Mouse (Mus musculus) brain, adult 2 months (tissue): ENCODE results near the gene Cyp4f37.
"Not testable (repeated sequence)": the region's sequence is repeated elsewhere in the genome, so short reads cannot be mapped to it uniquely, and the experiment has no call there.

ENCODE experiments used
- DNase-seq: peaks from one replicate; pipeline ENCODE4 v3.0.0; 2011; ENCODE audit warnings: low read depth, low spot score

Gene Cyp4f37

GRCm38 (mm10) chr17:32621018-32621417 lies at the start of gene Cyp4f37:
Gene Cyp4f37 (plus strand): TSS chr17:32621309.
- DNase-seq = not testable (repeated sequence)

GRCm38 (mm10) chr17:32573286-32573685 lies 47.8 kb upstream of the Cyp4f37 start:
- not testable (repeated sequence) for DNase-seq

GRCm38 (mm10) chr17:32577496-32578186 lies 43.5 kb upstream of the Cyp4f37 start:
- no peak for DNase-seq

GRCm38 (mm10) chr17:32596494-32596893 lies 24.6 kb upstream of the Cyp4f37 start:
- no peak for DNase-seq

- DNase-seq = peak; percentile 23
Measured at GRCm38 (mm10) chr17:32608055-32608454, 13.1 kb upstream of the Cyp4f37 start.

GRCm38 (mm10) chr17:32610231-32610630 lies 10.9 kb upstream of the Cyp4f37 start:
- DNase-seq = not testable (repeated sequence)

GRCm38 (mm10) chr17:32610896-32611295 lies 10.2 kb upstream of the Cyp4f37 start:
- DNase-seq = no peak

GRCm38 (mm10) chr17:32612417-32612816 lies 8.7 kb upstream of the Cyp4f37 start:
- no peak for DNase-seq

- DNase-seq = no peak
Measured at GRCm38 (mm10) chr17:32617252-32617651, 3.9 kb upstream of the Cyp4f37 start.

GRCm38 (mm10) chr17:32629726-32630125 lies 8.6 kb downstream of the Cyp4f37 start:
- DNase-seq = not testable (repeated sequence)

GRCm38 (mm10) chr17:32631936-32632335 lies 10.8 kb downstream of the Cyp4f37 start:
- DNase-seq = peak; percentile 1

- DNase-seq = not testable (repeated sequence)
Measured at GRCm38 (mm10) chr17:32634242-32634971, 13.3 kb downstream of the Cyp4f37 start.

- DNase-seq = peak; percentile 87
Measured at GRCm38 (mm10) chr17:32634972-32635314, 13.8 kb downstream of the Cyp4f37 start.

- no peak for DNase-seq
Measured at GRCm38 (mm10) chr17:32636341-32636740, 15.2 kb downstream of the Cyp4f37 start.

GRCm38 (mm10) chr17:32637151-32637550 lies 16.0 kb downstream of the Cyp4f37 start:
- DNase-seq = no peak

GRCm38 (mm10) chr17:32646631-32647030 lies 25.5 kb downstream of the Cyp4f37 start:
- DNase-seq = no peak

GRCm38 (mm10) chr17:32653860-32654259 lies 32.8 kb downstream of the Cyp4f37 start:
- no peak for DNase-seq

- DNase-seq = no peak
Measured at GRCm38 (mm10) chr17:32657041-32657440, 35.9 kb downstream of the Cyp4f37 start.

GRCm38 (mm10) chr17:32658246-32658645 lies 37.1 kb downstream of the Cyp4f37 start:
- DNase-seq = no peak

- DNase-seq = peak; percentile 20
Measured at GRCm38 (mm10) chr17:32658712-32659111, 37.6 kb downstream of the Cyp4f37 start, which contains the start of gene Cyp4f40. Gene Cyp4f40 (plus strand): TSS chr17:32658900.

GRCm38 (mm10) chr17:32673976-32674375 lies 52.9 kb downstream of the Cyp4f37 start:
- no peak for DNase-seq

GRCm38 (mm10) chr17:32676040-32676635 lies 55.0 kb downstream of the Cyp4f37 start:
- peak; percentile 12 for DNase-seq

GRCm38 (mm10) chr17:32680404-32680803 lies 59.3 kb downstream of the Cyp4f37 start:
- peak; percentile 58 for DNase-seq
